Mouse (Mus musculus) midbrain, embryonic 13.5 days (tissue): Measurements from ENCODE around the gene Ten1. TPM values are rescaled to one million over a fixed set of nuclear protein-coding genes. Genes with fewer than 3 reads are reported as not detected.

ENCODE experiments used
- ATAC-seq: fragments of 200-750 bp; cut with Nextera tagmentation; 2 replicates; pipeline ENCODE4 v1.8.0; 2017; ENCODE audit warnings: mild to moderate bottlenecking, moderate TSS enrichment, moderate library complexity
- H3K27ac ChIP-seq: fragments of 300-500 bp; sonication (generic); 2 replicates; pipeline ENCODE4 v1.5.1; 2015; ENCODE audit warnings: inconsistent platforms, mild to moderate bottlenecking, moderate library complexity
- H3K27me3 ChIP-seq: fragments of 300-500 bp; sonication (generic); 2 replicates; pipeline ENCODE4 v1.6.1; 2015; ENCODE audit warnings: mild to moderate bottlenecking, inconsistent platforms
- H3K36me3 ChIP-seq: fragments of 300-500 bp; sonication (generic); 2 replicates; pipeline ENCODE4 v1.6.1; 2015; ENCODE audit warnings: mild to moderate bottlenecking, inconsistent platforms
- H3K4me1 ChIP-seq: fragments of 300-500 bp; sonication (generic); replicated peaks from 2 replicates; pipeline ENCODE4 v1.6.1; 2015; ENCODE audit warnings: inconsistent platforms
- H3K4me2 ChIP-seq: fragments of 300-500 bp; sonication (generic); replicated peaks from 2 replicates; pipeline ENCODE4 v1.6.1; 2015; ENCODE audit warnings: moderate library complexity, mild to moderate bottlenecking, inconsistent platforms
- H3K4me3 ChIP-seq: fragments of 300-500 bp; sonication (generic); replicated peaks from 2 replicates; pipeline ENCODE4 v1.5.1; 2015; ENCODE audit warnings: mild to moderate bottlenecking, inconsistent platforms
- H3K9ac ChIP-seq: fragments of 300-500 bp; sonication (generic); replicated peaks from 2 replicates; pipeline ENCODE4 v1.6.1; 2015; ENCODE audit warnings: mild to moderate bottlenecking, inconsistent platforms
- H3K9me3 ChIP-seq: fragments of 300-500 bp; sonication (generic); 2 replicates; pipeline ENCODE4 v1.6.1; 2016; ENCODE audit warnings: mild to moderate bottlenecking, inconsistent platforms
- WGBS: fragments of 180-500 bp; shearing (Covaris S2); methylation state at CpG from one replicate; pipeline ENCODE4 v1.1.7; 2015; 5-methylcytosine and 5-hydroxymethylcytosine counted together
- polyA plus RNA-seq: library from polyadenylated mRNA; unstranded; fragments of >200 nt; fragmentation: Nextera tagmentation; extraction: Ambion mirVana; gene quantifications from 2 replicates; pipeline ENCODE4 v1.2.1, GENCODE M21; 2015

Ten1 gene
- polyA plus RNA-seq, 1 experiment from 2014 or later: 88.2 TPM

DNA sequence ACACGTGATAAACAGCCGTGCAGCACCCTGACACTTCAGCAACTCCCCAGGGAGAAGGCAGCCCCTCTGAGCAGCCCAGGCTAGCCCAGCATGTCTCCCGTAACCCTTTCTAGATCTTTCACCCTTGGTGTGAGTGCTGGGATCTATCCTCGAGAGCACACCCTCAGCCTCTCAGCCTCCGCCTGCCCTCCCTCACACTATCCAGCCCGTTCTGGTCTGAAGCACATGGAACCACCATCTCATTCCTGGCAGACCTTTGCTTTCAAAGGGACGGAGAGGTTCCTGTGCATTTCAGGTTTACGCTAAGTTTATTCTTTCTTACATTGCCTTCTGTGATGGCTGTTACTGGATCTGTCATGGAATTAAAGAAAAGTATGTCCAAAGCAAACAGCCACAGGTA is 45.9 kb downstream of the Ten1 start:
- Histone ChIP-seq H3K27ac (no peak overlapping the region), H3K27me3 (no peaks in the 10 kb centered on the region), H3K9me3 (no peaks in the 10 kb centered on the region), H3K4me3 (no peak overlapping the region), H3K4me2 (no peak overlapping the region), H3K4me1 (peaks cover 4% of the 10 kb centered on the region; the same call in 1 of the 2 replicates), H3K9ac (no peak overlapping the region), H3K36me3 (peaks cover 70% of the 10 kb centered on the region)
- 91% methylated on average over 8 of the region's 8 CpGs for WGBS
- ATAC-seq: no peak

GRCm38 (mm10) chr11:116245616-116246015 is 47.0 kb downstream of the Ten1 start:
- Histone ChIP-seq H3K9me3 (no peaks in the 10 kb centered on the region), H3K4me2 (no peak overlapping the region), H3K27ac (no peak overlapping the region), H3K9ac (no peak overlapping the region), H3K36me3 (peaks cover 80% of the 10 kb centered on the region), H3K27me3 (no peaks in the 10 kb centered on the region), H3K4me1 (no peaks in the 10 kb centered on the region), H3K4me3 (no peak overlapping the region)
- WGBS: 74% methylated on average over 6 of the region's 6 CpGs
- no peak for ATAC-seq

- no peak for ATAC-seq
- Histone ChIP-seq H3K9me3 (no peaks in the 10 kb centered on the region), H3K9ac (no peak overlapping the region), H3K27ac (no peak overlapping the region), H3K4me2 (no peak overlapping the region), H3K4me3 (no peak overlapping the region), H3K4me1 (no peaks in the 10 kb centered on the region), H3K27me3 (no peaks in the 10 kb centered on the region), H3K36me3 (peaks cover 100% of the 10 kb centered on the region)
- WGBS: 86% methylated on average over 14 of the region's 14 CpGs
These were observed 49.0 kb downstream of the Ten1 start for GRCm38 (mm10) chr11:116247502-116248222.

DNA sequence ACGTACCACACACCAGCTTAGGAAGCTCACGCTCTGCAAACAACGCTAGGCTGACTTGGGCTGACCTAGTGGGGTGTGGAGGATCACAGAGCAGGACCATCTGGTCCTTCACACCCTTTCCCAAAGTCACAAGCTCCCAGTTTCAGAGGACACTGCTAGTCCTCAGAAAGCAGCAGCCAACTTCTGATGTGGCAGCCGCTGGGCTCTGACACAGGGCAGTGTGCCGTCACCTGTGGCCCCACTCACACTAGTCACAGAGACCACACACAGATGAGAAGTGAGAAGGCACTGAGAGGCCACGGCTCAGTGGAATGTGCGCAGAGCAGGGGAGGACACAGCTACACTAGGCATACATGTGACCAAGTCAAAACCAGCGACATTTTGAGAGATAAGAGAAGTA is 52.2 kb downstream of the Ten1 start:
- Histone ChIP-seq H3K4me3 (no peak overlapping the region), H3K27ac (no peak overlapping the region), H3K27me3 (no peaks in the 10 kb centered on the region), H3K4me1 (no peaks in the 10 kb centered on the region), H3K9me3 (no peaks in the 10 kb centered on the region), H3K4me2 (no peak overlapping the region), H3K36me3 (peaks cover 98% of the 10 kb centered on the region), H3K9ac (no peak overlapping the region)
- ATAC-seq: no peak
- 95% methylated on average over 8 of the region's 8 CpGs for WGBS

GRCm38 (mm10) chr11:116253076-116253600 is 54.5 kb downstream of the Ten1 start:
- ATAC-seq: no peak
- no peaks in the 10 kb centered on the region for H3K27me3 ChIP-seq
- H3K9ac ChIP-seq: no peak overlapping the region
- no peaks in the 10 kb centered on the region for H3K4me1 ChIP-seq
- no peak overlapping the region for H3K4me3 ChIP-seq
- no peak overlapping the region for H3K27ac ChIP-seq
- no peak overlapping the region for H3K4me2 ChIP-seq
- WGBS: 88% methylated on average over 3 of the region's 3 CpGs
- peaks cover 95% of the 10 kb centered on the region for H3K36me3 ChIP-seq
- H3K9me3 ChIP-seq: no peaks in the 10 kb centered on the region

DNA sequence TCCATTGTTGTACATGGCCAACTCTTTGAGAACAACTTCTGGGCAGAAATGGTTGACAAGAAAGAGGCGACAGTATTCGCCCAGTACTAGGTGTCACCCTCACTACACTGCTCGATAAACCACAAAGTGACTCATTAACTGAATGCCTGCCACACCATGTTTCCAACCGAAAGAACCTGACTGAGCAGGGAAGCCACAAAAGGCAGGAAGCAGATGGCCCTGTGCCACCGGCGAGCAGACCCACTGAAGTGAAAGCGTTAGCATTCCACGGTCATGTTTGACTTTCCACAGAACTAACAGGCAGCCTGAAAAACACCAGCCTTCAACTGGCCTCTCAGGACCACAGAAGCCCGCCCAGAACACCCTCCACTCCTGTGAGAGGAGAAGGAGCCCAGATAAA is 56.0 kb downstream of the Ten1 start:
- H3K9ac ChIP-seq: no peak overlapping the region
- WGBS: 93% methylated on average over 9 of the region's 9 CpGs
- H3K27ac ChIP-seq: no peak overlapping the region
- H3K36me3 ChIP-seq: peaks cover 95% of the 10 kb centered on the region
- no peaks in the 10 kb centered on the region for H3K9me3 ChIP-seq
- H3K4me2 ChIP-seq: no peak overlapping the region
- no peak for ATAC-seq
- H3K4me1 ChIP-seq: no peaks in the 10 kb centered on the region
- no peak overlapping the region for H3K4me3 ChIP-seq
- no peaks in the 10 kb centered on the region for H3K27me3 ChIP-seq

GRCm38 (mm10) chr11:116255090-116255981 is 56.7 kb downstream of the Ten1 start:
- Histone ChIP-seq H3K36me3 (peaks cover 95% of the 10 kb centered on the region), H3K27ac (no peak overlapping the region), H3K4me3 (no peak overlapping the region), H3K27me3 (no peaks in the 10 kb centered on the region), H3K4me2 (no peak overlapping the region), H3K4me1 (no peaks in the 10 kb centered on the region), H3K9ac (no peak overlapping the region), H3K9me3 (no peaks in the 10 kb centered on the region)
- 84% methylated on average over 22 of the region's 22 CpGs for WGBS
- ATAC-seq: no peak

GRCm38 (mm10) chr11:116255982-116256675 is 57.5 kb downstream of the Ten1 start:
- Histone ChIP-seq H3K9ac (no peak overlapping the region), H3K27ac (no peak overlapping the region), H3K4me2 (no peak overlapping the region), H3K27me3 (no peaks in the 10 kb centered on the region), H3K4me1 (no peaks in the 10 kb centered on the region), H3K9me3 (no peaks in the 10 kb centered on the region), H3K4me3 (no peak overlapping the region), H3K36me3 (peaks cover 95% of the 10 kb centered on the region)
- no peak for ATAC-seq
- 92% methylated on average over 9 of the region's 9 CpGs for whole genome bisulfite sequencing

GRCm38 (mm10) chr11:116259461-116259860 is 60.8 kb downstream of the Ten1 start:
- WGBS: 98% methylated on average over 8 of the region's 8 CpGs
- H3K4me3 ChIP-seq: no peak overlapping the region
- H3K9me3 ChIP-seq: no peaks in the 10 kb centered on the region

GRCm38 (mm10) chr11:116260259-116260658 is 61.6 kb downstream of the Ten1 start:
- Histone ChIP-seq H3K36me3 (peaks cover 93% of the 10 kb centered on the region), H3K4me2 (no peak overlapping the region), H3K27ac (no peak overlapping the region), H3K4me1 (no peaks in the 10 kb centered on the region), H3K4me3 (no peak overlapping the region), H3K27me3 (no peaks in the 10 kb centered on the region), H3K9ac (no peak overlapping the region), H3K9me3 (no peaks in the 10 kb centered on the region)
- WGBS: 92% methylated on average over 7 of the region's 7 CpGs
- no peak for ATAC-seq

More at GRCm38 (mm10) chr11:116259461-116259860, 60.8 kb downstream of the Ten1 start:
- H3K9ac ChIP-seq: no peak overlapping the region
- no peak overlapping the region for H3K27ac ChIP-seq
- no peaks in the 10 kb centered on the region for H3K27me3 ChIP-seq
- no peak overlapping the region for H3K4me2 ChIP-seq
- H3K4me1 ChIP-seq: no peaks in the 10 kb centered on the region
- H3K36me3 ChIP-seq: peaks cover 95% of the 10 kb centered on the region
- no peak for ATAC-seq
